Mouse (Mus musculus): ENCODE measurements around the gene Golga4. TPM values are rescaled to one million over a fixed set of nuclear protein-coding genes. Genes with fewer than 3 reads are reported as not detected.

Gene Golga4
- polyA plus RNA-seq, 1 experiment from 2014 or later: 64.0 TPM

DNA sequence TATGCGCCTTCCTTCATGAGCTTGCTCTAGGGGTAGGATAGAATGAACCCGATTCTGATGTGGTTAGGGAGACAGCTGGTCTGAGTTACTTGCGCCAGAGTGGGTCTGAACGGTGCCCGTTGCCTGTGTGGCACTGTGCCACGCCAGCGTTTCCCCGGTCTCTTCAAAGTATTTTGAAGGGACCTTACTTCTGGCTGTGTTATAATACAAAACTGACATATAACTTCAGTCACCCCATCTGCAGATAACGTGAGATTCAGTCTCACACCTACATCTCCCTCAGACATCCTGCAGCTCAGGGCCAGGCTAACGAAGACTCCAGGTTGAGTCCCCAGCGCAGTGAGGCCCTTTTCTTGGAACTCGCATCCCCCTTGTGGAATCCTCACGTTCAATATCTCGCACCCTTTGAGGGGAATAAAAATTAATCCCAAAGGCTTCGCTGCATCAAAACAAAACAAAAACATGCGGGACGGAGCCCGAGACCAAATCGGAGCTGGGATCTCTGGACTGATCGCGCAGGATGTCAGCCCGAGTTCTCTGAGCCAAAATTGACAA is 29.8 kb upstream of the Golga4 start:
- peaks cover 7 to 25% of the 10 kb centered on the region in 2 experiments; a peak in 3 of 4 replicates for H3K4me1 ChIP-seq (ENCODE audit: control insufficient read depth in 2 of 2, insufficient read depth in 2 of 2, low read length in 2 of 2)
- H3K9me3 ChIP-seq (ENCODE audit: control insufficient read depth, low read length): no peaks in the 10 kb centered on the region
- H3K4me2 ChIP-seq (ENCODE audit: low read length): peak overlapping the region; percentile 84
- peaks cover 62% of the 10 kb centered on the region for H3K27me3 ChIP-seq (ENCODE audit: control insufficient read depth, insufficient read depth, low read length)
- H3K4me3 ChIP-seq (ENCODE audit: control insufficient read depth in 1 of 2, insufficient read depth in 1 of 2, low read depth in 1 of 2, low read length in 2 of 2): peak overlapping the region in 1 of 2 experiments; percentile 47; a peak in 1 of 4 replicates
- no peaks in the 10 kb centered on the region for H3K36me3 ChIP-seq (ENCODE audit: control insufficient read depth, insufficient read depth, low read length)
- H3K9ac ChIP-seq (ENCODE audit: low read length): no peak overlapping the region
- 3% methylated on average over 22 of the region's 22 CpGs for WGBS
- no peak for ATAC-seq (ENCODE audit: insufficient number of reproducible peaks, insufficient read depth, low FRiP score, low read depth)
- H3K27ac ChIP-seq (replicated peaks in 1 of 2; ENCODE audit: control insufficient read depth in 1 of 2, insufficient read depth in 1 of 2, low read depth in 2 of 2, low read length in 2 of 2): no peak overlapping the region

DNA sequence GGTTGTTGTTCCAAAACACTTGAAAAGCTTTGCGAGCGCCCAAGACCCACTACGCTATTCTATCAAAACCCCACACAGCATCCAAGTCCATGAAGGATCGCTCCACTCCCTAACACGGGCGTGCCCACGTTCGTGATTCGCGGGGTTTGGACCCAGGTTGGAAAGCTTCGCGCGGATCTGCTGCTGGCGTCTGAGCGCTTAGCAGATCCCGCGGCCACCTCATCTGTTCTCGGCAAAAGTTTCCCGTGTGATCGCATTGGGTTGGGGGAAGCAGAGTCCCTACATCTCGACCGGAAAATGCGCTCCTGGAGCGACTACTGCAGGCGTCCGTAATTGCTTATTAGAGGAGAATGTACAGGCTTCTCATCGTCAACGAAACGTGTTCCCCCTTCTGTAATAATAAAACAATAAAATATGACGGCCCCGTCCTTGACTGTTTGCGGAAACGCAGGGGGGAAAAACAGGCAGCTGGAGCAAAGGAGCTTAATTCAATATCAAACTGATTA is 29.2 kb upstream of the Golga4 start:
- ATAC-seq (ENCODE audit: insufficient number of reproducible peaks, insufficient read depth, low FRiP score, low read depth): no peak
- Histone ChIP-seq H3K4me1 (ENCODE audit: control insufficient read depth in 2 of 2, insufficient read depth in 2 of 2, low read length in 2 of 2) (peaks cover 7 to 25% of the 10 kb centered on the region in 2 experiments; a peak in 3 of 4 replicates), H3K9ac (ENCODE audit: low read length) (no peak overlapping the region), H3K27me3 (ENCODE audit: control insufficient read depth, insufficient read depth, low read length) (peaks cover 65% of the 10 kb centered on the region), H3K4me2 (ENCODE audit: low read length) (peak overlapping the region; percentile 84), H3K27ac (replicated peaks in 1 of 2; ENCODE audit: control insufficient read depth in 1 of 2, insufficient read depth in 1 of 2, low read depth in 2 of 2, low read length in 2 of 2) (no peak overlapping the region), H3K36me3 (ENCODE audit: control insufficient read depth, insufficient read depth, low read length) (no peaks in the 10 kb centered on the region), H3K9me3 (ENCODE audit: control insufficient read depth, low read length) (no peaks in the 10 kb centered on the region), H3K4me3 (ENCODE audit: control insufficient read depth in 1 of 2, insufficient read depth in 1 of 2, low read depth in 1 of 2, low read length in 2 of 2) (peak overlapping the region; percentile 44 to 47; a peak in 3 of 4 replicates)
- WGBS: under 1% methylated on average over 33 of the region's 33 CpGs

DNA sequence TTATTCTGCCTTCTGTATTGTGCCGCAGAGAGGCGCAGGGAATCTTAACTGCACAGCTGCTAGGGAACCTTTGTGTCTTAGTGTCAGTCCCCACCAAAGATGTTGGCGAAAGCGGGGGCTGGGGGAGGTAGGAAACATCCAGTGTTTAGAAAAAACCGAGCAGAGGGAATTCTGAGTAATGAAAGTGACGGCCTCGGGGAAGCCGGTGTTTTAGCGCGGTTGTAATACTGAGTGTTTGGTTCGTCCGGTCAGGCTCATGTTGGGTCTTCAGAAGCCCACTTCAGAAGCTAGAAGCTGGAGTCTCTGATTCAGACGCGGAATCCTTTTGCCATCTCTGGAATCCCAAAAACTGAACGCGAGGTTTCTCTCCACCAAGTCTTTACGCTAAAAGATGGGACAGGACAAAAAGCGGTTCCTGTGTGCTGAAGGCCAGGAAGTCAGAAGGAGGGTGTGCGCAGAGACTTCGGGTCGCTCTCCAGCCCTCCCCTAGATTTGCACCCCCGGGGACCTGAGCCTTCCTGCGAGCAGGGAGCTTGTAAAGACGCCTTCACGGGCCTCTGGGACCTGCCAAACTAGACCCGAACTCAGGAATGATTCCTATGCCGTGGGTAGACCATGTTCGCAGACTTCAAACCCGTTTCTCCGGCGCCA is 28.7 kb upstream of the Golga4 start:
- Histone ChIP-seq H3K36me3 (ENCODE audit: control insufficient read depth, insufficient read depth, low read length) (no peaks in the 10 kb centered on the region), H3K4me3 (ENCODE audit: control insufficient read depth in 1 of 2, insufficient read depth in 1 of 2, low read depth in 1 of 2, low read length in 2 of 2) (peak overlapping the region; percentile 44 to 47), H3K27me3 (ENCODE audit: control insufficient read depth, insufficient read depth, low read length) (peaks cover 70% of the 10 kb centered on the region), H3K4me2 (ENCODE audit: low read length) (peak overlapping the region; percentile 84), H3K9ac (ENCODE audit: low read length) (no peak overlapping the region), H3K27ac (replicated peaks in 1 of 2; ENCODE audit: control insufficient read depth in 1 of 2, insufficient read depth in 1 of 2, low read depth in 2 of 2, low read length in 2 of 2) (no peak overlapping the region), H3K4me1 (ENCODE audit: control insufficient read depth in 2 of 2, insufficient read depth in 2 of 2, low read length in 2 of 2) (peaks cover 7 to 25% of the 10 kb centered on the region in 2 experiments; a peak in 3 of 4 replicates), H3K9me3 (ENCODE audit: control insufficient read depth, low read length) (no peaks in the 10 kb centered on the region)
- WGBS: under 1% methylated on average over 31 of the region's 31 CpGs
- ATAC-seq (ENCODE audit: insufficient number of reproducible peaks, insufficient read depth, low FRiP score, low read depth): no peak

DNA sequence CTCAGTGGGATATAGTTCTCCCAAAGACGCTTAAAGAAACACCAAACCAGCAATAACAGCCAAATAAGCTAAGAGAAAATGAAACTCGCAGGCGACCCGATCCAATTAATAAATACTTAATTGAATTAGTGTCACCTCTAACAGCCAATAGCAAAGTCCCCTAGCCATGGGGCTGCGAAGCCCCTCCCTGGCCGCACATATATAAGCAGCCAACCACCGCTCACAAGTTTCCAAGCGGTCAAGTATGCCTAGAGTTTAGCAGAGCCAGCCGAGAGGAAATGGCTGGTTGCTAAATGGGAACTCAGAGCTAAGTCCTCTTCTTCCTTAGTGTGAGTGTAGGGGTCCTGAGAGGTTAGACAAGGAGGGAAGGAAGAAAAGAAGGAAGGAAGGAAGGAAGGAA is 28.1 kb upstream of the Golga4 start, which contains the start of gene Eomes:
Gene Eomes (plus strand): TSS at position 252 of the 400 bp plus-strand sequence.
- peak within 1 kb of the TSS; percentile 39 for H3K9ac ChIP-seq (ENCODE audit: low read length)

GRCm38 (mm10) chr9:118478458-118478838 is 27.6 kb upstream of the Golga4 start:
- Histone ChIP-seq H3K9me3 (ENCODE audit: control insufficient read depth, low read length) (no peaks in the 10 kb centered on the region), H3K4me3 (ENCODE audit: control insufficient read depth in 1 of 2, insufficient read depth in 1 of 2, low read depth in 1 of 2, low read length in 2 of 2) (peak overlapping the region; percentile 44 to 47), H3K9ac (ENCODE audit: low read length) (peak overlapping the region; percentile 39; the same call in 1 of the 2 replicates), H3K4me1 (ENCODE audit: control insufficient read depth in 2 of 2, insufficient read depth in 2 of 2, low read length in 2 of 2) (peaks cover 7 to 25% of the 10 kb centered on the region in 2 experiments; a peak in 3 of 4 replicates), H3K27me3 (ENCODE audit: control insufficient read depth, insufficient read depth, low read length) (peaks cover 80% of the 10 kb centered on the region), H3K36me3 (ENCODE audit: control insufficient read depth, insufficient read depth, low read length) (no peaks in the 10 kb centered on the region), H3K27ac (replicated peaks in 1 of 2; ENCODE audit: control insufficient read depth in 1 of 2, insufficient read depth in 1 of 2, low read depth in 2 of 2, low read length in 2 of 2) (no peak overlapping the region), H3K4me2 (ENCODE audit: low read length) (peak overlapping the region; percentile 84)
- 0 out of 2 replicates have a peak, but pooled peaks have one; percentile 23 for ATAC-seq (ENCODE audit: insufficient number of reproducible peaks, insufficient read depth, low FRiP score, low read depth)
- WGBS: 0% methylated on average over 26 of the region's 29 CpGs

More for the DNA sequence above, 28.1 kb upstream of the Golga4 start, which contains the start of gene Eomes:
- peak within 1 kb of the TSS; percentile 44 to 47 for H3K4me3 ChIP-seq (ENCODE audit: control insufficient read depth in 1 of 2, insufficient read depth in 1 of 2, low read depth in 1 of 2, low read length in 2 of 2)
- no peak for ATAC-seq (ENCODE audit: insufficient number of reproducible peaks, insufficient read depth, low FRiP score, low read depth)
- no peaks in the 10 kb centered on the region for H3K36me3 ChIP-seq (ENCODE audit: control insufficient read depth, insufficient read depth, low read length)
- H3K4me1 ChIP-seq (ENCODE audit: control insufficient read depth in 2 of 2, insufficient read depth in 2 of 2, low read length in 2 of 2): peaks cover 7 to 25% of the 10 kb centered on the region in 2 experiments; a peak in 3 of 4 replicates
- peaks cover 75% of the 10 kb centered on the region for H3K27me3 ChIP-seq (ENCODE audit: control insufficient read depth, insufficient read depth, low read length)
- peak within 1 kb of the TSS; percentile 84 for H3K4me2 ChIP-seq (ENCODE audit: low read length)
- 1% methylated on average over 9 of the region's 9 CpGs for WGBS
- H3K9me3 ChIP-seq (ENCODE audit: control insufficient read depth, low read length): no peaks in the 10 kb centered on the region
- no peak within 1 kb of the TSS for H3K27ac ChIP-seq (replicated peaks in 1 of 2; ENCODE audit: control insufficient read depth in 1 of 2, insufficient read depth in 1 of 2, low read depth in 2 of 2, low read length in 2 of 2)

DNA sequence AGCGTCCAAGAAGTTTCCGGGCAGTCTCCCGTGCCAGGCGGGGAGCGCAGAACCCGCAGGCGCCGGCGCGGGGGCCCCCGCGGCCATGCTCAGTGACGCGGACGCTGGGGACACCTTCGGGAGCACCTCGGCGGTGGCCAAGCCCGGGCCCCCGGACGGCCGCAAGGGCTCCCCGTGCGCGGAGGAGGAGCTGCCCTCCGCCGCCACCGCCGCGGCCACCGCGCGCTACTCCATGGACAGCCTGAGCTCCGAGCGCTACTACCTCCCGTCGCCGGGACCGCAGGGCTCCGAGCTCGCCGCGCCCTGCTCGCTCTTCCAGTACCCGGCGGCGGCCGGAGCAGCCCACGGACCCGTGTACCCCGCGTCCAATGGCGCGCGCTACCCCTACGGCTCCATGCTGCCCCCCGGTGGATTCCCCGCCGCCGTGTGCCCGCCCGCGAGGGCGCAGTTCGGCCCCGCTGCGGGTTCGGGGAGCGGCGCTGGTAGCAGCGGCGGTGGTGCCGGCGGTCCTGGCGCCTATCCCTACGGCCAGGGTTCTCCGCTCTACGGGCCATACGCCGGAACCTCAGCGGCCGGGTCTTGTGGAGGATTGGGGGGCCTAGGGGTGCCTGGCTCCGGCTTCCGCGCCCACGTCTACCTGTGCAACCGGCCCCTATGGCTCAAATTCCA is 27.1 kb upstream of the Golga4 start:
- WGBS: under 1% methylated on average over 77 of the region's 87 CpGs
- peak overlapping the region; percentile 39 for H3K9ac ChIP-seq (ENCODE audit: low read length)
- ATAC-seq (ENCODE audit: insufficient number of reproducible peaks, insufficient read depth, low FRiP score, low read depth): peak; percentile 39; the same call in 1 of the 2 replicates
- peak overlapping the region; percentile 84 for H3K4me2 ChIP-seq (ENCODE audit: low read length)
- no peaks in the 10 kb centered on the region for H3K36me3 ChIP-seq (ENCODE audit: control insufficient read depth, insufficient read depth, low read length)
- no peaks in the 10 kb centered on the region for H3K9me3 ChIP-seq (ENCODE audit: control insufficient read depth, low read length)
- peaks cover 85% of the 10 kb centered on the region for H3K27me3 ChIP-seq (ENCODE audit: control insufficient read depth, insufficient read depth, low read length)
- H3K27ac ChIP-seq (replicated peaks in 1 of 2; ENCODE audit: control insufficient read depth in 1 of 2, insufficient read depth in 1 of 2, low read depth in 2 of 2, low read length in 2 of 2): no peak overlapping the region
- H3K4me1 ChIP-seq (ENCODE audit: control insufficient read depth in 2 of 2, insufficient read depth in 2 of 2, low read length in 2 of 2): peaks cover 7 to 25% of the 10 kb centered on the region in 2 experiments; a peak in 3 of 4 replicates
- peak overlapping the region; percentile 44 to 47 for H3K4me3 ChIP-seq (ENCODE audit: control insufficient read depth in 1 of 2, insufficient read depth in 1 of 2, low read depth in 1 of 2, low read length in 2 of 2)

All from heart, embryonic 14.5 days (tissue).